Mouse (Mus musculus) testis, adult 2 months (tissue): ENCODE measurements around the gene Stx19. TPM values are rescaled to one million over a fixed set of nuclear protein-coding genes. Genes with fewer than 3 reads are reported as not detected.

Experiments used
- H3K27ac ChIP-seq: fragments of 200-500 bp; 2 replicates; pipeline ENCODE4 v1.5.1; 2012; ENCODE audit warnings: low read depth, low read length; ENCODE audit not compliant: control insufficient read depth, insufficient read depth
- H3K27me3 ChIP-seq: fragments of 200-500 bp; 2 replicates; pipeline ENCODE4 v1.6.1; 2012; ENCODE audit warnings: mild to moderate bottlenecking, low read length, moderate library complexity; ENCODE audit not compliant: control insufficient read depth, insufficient read depth
- H3K36me3 ChIP-seq: fragments of 200-500 bp; 2 replicates; pipeline ENCODE4 v1.6.1; 2012; ENCODE audit warnings: mild to moderate bottlenecking, low read length; ENCODE audit not compliant: control insufficient read depth, insufficient read depth
- H3K4me1 ChIP-seq: fragments of 200-500 bp; 2 replicates; pipeline ENCODE4 v1.6.1; 2012; ENCODE audit warnings: low read length; ENCODE audit not compliant: control insufficient read depth, insufficient read depth
- H3K4me3 ChIP-seq: fragments of 200-500 bp; 2 replicates; pipeline ENCODE4 v1.5.1; 2012; ENCODE audit warnings: low read depth, mild to moderate bottlenecking, low read length, moderate library complexity, mixed read lengths; ENCODE audit not compliant: control insufficient read depth
- CTCF ChIP-seq: fragments of 200-500 bp; IDR thresholded peaks from 2 replicates; pipeline ENCODE4 v1.5.1; 2012; ENCODE audit warnings: low read depth, mild to moderate bottlenecking, inconsistent platforms, low read length, moderate library complexity; ENCODE audit not compliant: control insufficient read depth, insufficient read depth, insufficient replicate concordance
- POLR2A ChIP-seq: fragments of 200-500 bp; IDR thresholded peaks from 2 replicates; pipeline ENCODE4 v1.6.1; 2012; ENCODE audit warnings: low read depth, mild to moderate bottlenecking, inconsistent platforms, low read length, moderate library complexity; ENCODE audit not compliant: control insufficient read depth
- polyA plus RNA-seq: library from polyadenylated mRNA; depleted of rRNA; stranded (reverse); fragments of >200 nt; gene quantifications from 2 replicates; pipeline ENCODE4 v1.2.3, GENCODE M21; 2012

Gene Stx19
- polyA plus RNA-seq, 1 experiment = not detected

GRCm38 (mm10) chr16:62799426-62799825 is 15.1 kb upstream of the Stx19 start:
- Histone ChIP-seq H3K27me3 (no peaks in the 10 kb centered on the region), H3K4me3 (no peak overlapping the region), H3K4me1 (no peaks in the 10 kb centered on the region), H3K36me3 (no peaks in the 10 kb centered on the region), H3K27ac (no peak overlapping the region)
- TF ChIP-seq POLR2A (no peak), CTCF (no peak)

- Histone ChIP-seq H3K4me1 (no peaks in the 10 kb centered on the region), H3K36me3 (no peaks in the 10 kb centered on the region), H3K27me3 (no peaks in the 10 kb centered on the region), H3K27ac (no peak overlapping the region), H3K4me3 (no peak overlapping the region)
- TF ChIP-seq POLR2A = no peak
- TF ChIP-seq CTCF = no peak
Observed at GRCm38 (mm10) chr16:62799839-62800238, 14.6 kb upstream of the Stx19 start.

GRCm38 (mm10) chr16:62804621-62805020 is 9.9 kb upstream of the Stx19 start:
- Histone ChIP-seq H3K27me3 (no peaks in the 10 kb centered on the region), H3K36me3 (no peaks in the 10 kb centered on the region), H3K27ac (no peak overlapping the region), H3K4me3 (no peak overlapping the region), H3K4me1 (no peaks in the 10 kb centered on the region)
- TF ChIP-seq CTCF (no peak), POLR2A (no peak)

GRCm38 (mm10) chr16:62807249-62807979 is 7.1 kb upstream of the Stx19 start:
- Histone ChIP-seq H3K36me3 (no peaks in the 10 kb centered on the region), H3K27ac (no peak overlapping the region), H3K4me1 (no peaks in the 10 kb centered on the region), H3K4me3 (no peak overlapping the region), H3K27me3 (no peaks in the 10 kb centered on the region)
- TF ChIP-seq CTCF (no peak), POLR2A (no peak)

GRCm38 (mm10) chr16:62810855-62811254 is 3.6 kb upstream of the Stx19 start:
- Histone ChIP-seq H3K27ac (no peak overlapping the region), H3K36me3 (no peaks in the 10 kb centered on the region), H3K4me1 (no peaks in the 10 kb centered on the region), H3K4me3 (no peak overlapping the region), H3K27me3 (no peaks in the 10 kb centered on the region)
- TF ChIP-seq POLR2A = no peak

- TF ChIP-seq CTCF (no peak), POLR2A (no peak)
- Histone ChIP-seq H3K4me3 (no peak overlapping the region), H3K4me1 (no peaks in the 10 kb centered on the region), H3K27ac (no peak overlapping the region), H3K27me3 (no peaks in the 10 kb centered on the region), H3K36me3 (no peaks in the 10 kb centered on the region)
Observed at GRCm38 (mm10) chr16:62813790-62814189, 686 bp upstream of the Stx19 start.

GRCm38 (mm10) chr16:62822472-62822871 is 8.0 kb downstream of the Stx19 start:
- no peaks in the 10 kb centered on the region for H3K4me1 ChIP-seq
- TF ChIP-seq POLR2A = no peak
- no peak for TF ChIP-seq CTCF
- no peak overlapping the region for H3K27ac ChIP-seq
- no peak overlapping the region for H3K4me3 ChIP-seq
- no peaks in the 10 kb centered on the region for H3K36me3 ChIP-seq
- no peaks in the 10 kb centered on the region for H3K27me3 ChIP-seq
